Mouse (Mus musculus) frontal cortex, adult 2 months (tissue): ENCODE measurements around the gene Zfp457. TPM values are rescaled to one million over a fixed set of nuclear protein-coding genes. Genes with fewer than 3 reads are reported as not detected.
A peak's percentile ranks its signal among the peaks of the same experiment; 100 is the strongest.
"Not testable (repeated sequence)": the region's sequence is repeated elsewhere in the genome, so short reads cannot be mapped to it uniquely, and the experiment has no call there.

Source experiments
- DNase-seq, 2 experiments: peaks; one replicate each; pipeline ENCODE4 v3.0.0; 2022; ENCODE audit warnings: low spot score in 1 of 2; ENCODE audit errors: extremely low spot score in 1 of 2
- polyA plus RNA-seq: library from polyadenylated mRNA; depleted of rRNA; stranded (reverse); fragments of >200 nt; gene quantifications from 2 replicates; pipeline ENCODE4 v1.2.3, GENCODE M21; 2012; rRNA removed

Zfp457 gene
- polyA plus RNA-seq, result 3.0 and 3.7 TPM in 2 replicates

- peak; percentile 94 to 96 for DNase-seq
Measured at GRCm38 (mm10) chr13:67305822-67306672, at the start of gene Zfp457. Gene Zfp457, minus strand, starts transcription at chr13:67306485.

- no peak for DNase-seq
Measured at GRCm38 (mm10) chr13:67351854-67352253, 45.6 kb upstream of the Zfp457 start.

GRCm38 (mm10) chr13:67343422-67343821 is 37.1 kb upstream of the Zfp457 start:
- no peak for DNase-seq

GRCm38 (mm10) chr13:67332877-67333276 is 26.6 kb upstream of the Zfp457 start:
- DNase-seq, result no peak

DNA sequence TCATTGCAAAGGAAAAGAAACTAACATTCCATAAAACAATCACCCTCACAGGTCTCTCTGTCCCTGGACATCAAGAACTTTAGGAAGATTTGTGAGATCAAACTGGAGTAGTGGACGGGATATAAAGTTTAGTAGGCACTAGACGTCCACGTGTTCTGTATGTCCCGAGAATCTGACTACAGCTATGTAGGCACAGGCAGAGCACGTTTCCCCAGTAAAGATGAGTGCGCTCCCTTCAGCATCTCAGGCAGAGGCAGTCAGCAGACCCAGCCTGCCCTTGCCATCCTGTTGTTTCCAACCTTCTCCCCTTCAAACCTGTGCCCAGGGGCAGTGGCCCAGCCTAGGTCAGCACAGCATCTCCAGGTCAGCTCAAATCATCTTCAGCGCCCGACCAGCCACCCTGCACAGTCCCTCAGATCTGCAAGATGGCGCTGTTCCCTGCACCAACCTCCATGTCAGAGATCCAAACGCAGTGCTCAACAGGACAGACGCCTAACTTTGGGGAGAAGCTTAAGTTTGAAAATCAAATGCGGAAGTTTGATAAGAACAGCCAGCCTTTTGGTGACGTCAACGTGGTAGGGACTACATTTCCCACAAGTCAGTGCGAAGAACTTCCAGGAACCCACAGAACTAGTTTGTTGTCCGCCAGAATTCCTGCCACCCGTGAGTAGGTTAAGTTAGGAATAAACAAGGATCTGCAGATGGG is 25.9 kb upstream of the Zfp457 start, which contains the start of gene Zfp595:
Gene Zfp595 (minus strand): TSS at position 552 of the 706 bp plus-strand sequence.
- peak; percentile 81 to 89 for DNase-seq

DNA sequence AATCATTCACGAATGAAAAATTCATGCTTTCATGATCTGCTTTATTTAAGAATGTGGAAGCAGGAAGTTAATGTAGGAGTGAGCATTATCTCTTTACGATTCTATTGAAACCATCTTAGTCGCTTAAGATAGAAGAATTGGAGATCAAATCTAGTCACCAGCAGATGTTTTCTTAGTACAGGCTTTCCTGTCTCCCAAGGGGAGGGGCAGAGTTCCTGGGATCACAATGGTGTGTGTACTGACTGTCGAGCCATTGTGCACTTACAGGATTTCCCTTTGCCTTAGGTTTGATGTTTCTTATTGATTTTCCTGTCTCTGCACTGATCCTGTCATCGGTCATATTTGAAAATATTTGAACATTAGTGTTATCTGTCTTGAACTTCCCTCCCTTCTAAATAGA is 433 bp upstream of the Zfp457 start:
- peak in 1 of 2 experiments; percentile 10 for DNase-seq

GRCm38 (mm10) chr13:67278314-67278713 is 28.0 kb downstream of the Zfp457 start, which contains the start of gene Zfp458:
Gene Zfp458, minus strand, starts transcription at chr13:67278466.
- peak; percentile 2 to 37 for DNase-seq

- DNase-seq, result not testable (repeated sequence)
Measured at GRCm38 (mm10) chr13:67269383-67270065, 36.8 kb downstream of the Zfp457 start.

GRCm38 (mm10) chr13:67268568-67269369 is 37.5 kb downstream of the Zfp457 start:
- peak; percentile 86 to 90 for DNase-seq

Other genes starting within 250 kb of the Zfp457 start
- 2.6 and 2.8 TPM in 2 replicates for gene Zfp712, start 245.3 kb downstream of the Zfp457 start, polyA plus RNA-seq
- 3.0 and 3.7 TPM in 2 replicates for gene Zfp708, start 208.5 kb downstream of the Zfp457 start, polyA plus RNA-seq
- gene Gm28557, start 197.9 kb downstream of the Zfp457 start, polyA plus RNA-seq, result 1.6 and 2.0 TPM in 2 replicates
- gene Rslcan18, start 190.2 kb downstream of the Zfp457 start, polyA plus RNA-seq, result 0.21 and 0.24 TPM in 2 replicates
- gene Zfp759, start 184.8 kb downstream of the Zfp457 start, polyA plus RNA-seq, result 3.0 and 3.4 TPM in 2 replicates
- 3.3 and 3.4 TPM in 2 replicates for gene Rsl1, start 133.3 kb downstream of the Zfp457 start, polyA plus RNA-seq
- gene Zfp455, start 112.0 kb downstream of the Zfp457 start, polyA plus RNA-seq, result 1.6 TPM in 2 replicates
- 3.5 and 3.8 TPM in 2 replicates for gene Zfp458, start 28.0 kb downstream of the Zfp457 start, polyA plus RNA-seq
- gene Zfp595, start 26.1 kb upstream of the Zfp457 start, polyA plus RNA-seq, result 2.5 and 2.7 TPM in 2 replicates
- not detected in 2 replicates for gene Gm28044, start 54.1 kb upstream of the Zfp457 start, polyA plus RNA-seq
- 0.48 TPM in 2 replicates for gene Zfp953, start 54.1 kb upstream of the Zfp457 start, polyA plus RNA-seq
- 0.38 TPM in 1 of 2 replicates, not detected in the other for gene Gm28041, start 69.2 kb upstream of the Zfp457 start, polyA plus RNA-seq
- gene Zfp456, start 69.3 kb upstream of the Zfp457 start, polyA plus RNA-seq, result 0.48 and 0.62 TPM in 2 replicates
- gene Zfp429, start 93.3 kb upstream of the Zfp457 start, polyA plus RNA-seq, result 3.2 and 3.4 TPM in 2 replicates
- 2.3 and 2.5 TPM in 2 replicates for gene Zfp459, start 114.9 kb upstream of the Zfp457 start, polyA plus RNA-seq
- gene Zfp874a, start 145.1 kb upstream of the Zfp457 start, polyA plus RNA-seq, result 8.2 and 8.4 TPM in 2 replicates
- 8.2 and 9.4 TPM in 2 replicates for gene Zfp874b, start 177.8 kb upstream of the Zfp457 start, polyA plus RNA-seq
- gene Zfp58, start 194.1 kb upstream of the Zfp457 start, polyA plus RNA-seq, result 5.6 and 5.8 TPM in 2 replicates
- 0.06 TPM in 1 of 2 replicates, not detected in the other for gene Gm26965, start 219.7 kb upstream of the Zfp457 start, polyA plus RNA-seq
- 25.7 and 33.8 TPM in 2 replicates for gene Zfp87, start 219.7 kb upstream of the Zfp457 start, polyA plus RNA-seq
- gene Zfp748, start 247.3 kb upstream of the Zfp457 start, polyA plus RNA-seq, result 4.6 and 5.3 TPM in 2 replicates